Mouse (Mus musculus): ENCODE measurements at regions not wholly inside any gene's neighbourhood (a gene's known extent, or its start where the extent isn't known, plus 50 kb on each side); places are given as distances from the start of the nearest gene placed in this dataset.

GRCm38 (mm10) chr3:52802324-52802723 is 214.7 kb downstream of the Cog6 start:
- no peak for DNase-seq (ENCODE audit: low spot score in 2 of 2)

GRCm38 (mm10) chr3:52801446-52801845 is 215.6 kb downstream of the Cog6 start:
- no peak for DNase-seq (ENCODE audit: low spot score in 2 of 2)

- DNase-seq (ENCODE audit: low spot score in 2 of 2), result no peak
These were observed 216.4 kb downstream of the Cog6 start for GRCm38 (mm10) chr3:52800673-52801072.

GRCm38 (mm10) chr3:52797801-52798200 is 219.2 kb downstream of the Cog6 start:
- no peak for DNase-seq (ENCODE audit: low spot score in 2 of 2)

- no peak for DNase-seq (ENCODE audit: low spot score in 2 of 2)
These were observed 219.9 kb downstream of the Cog6 start for GRCm38 (mm10) chr3:52797164-52797563.

- no peak for DNase-seq (ENCODE audit: low spot score in 2 of 2)
These were observed 222.8 kb downstream of the Cog6 start for GRCm38 (mm10) chr3:52794218-52794617.

GRCm38 (mm10) chr3:52792801-52793200 is 224.2 kb downstream of the Cog6 start:
- no peak for DNase-seq (ENCODE audit: low spot score in 2 of 2)

GRCm38 (mm10) chr3:52792121-52792520 is 224.9 kb downstream of the Cog6 start:
- DNase-seq (ENCODE audit: low spot score in 2 of 2), result no peak

GRCm38 (mm10) chr3:52790942-52791341 is 226.1 kb downstream of the Cog6 start:
- no peak for DNase-seq (ENCODE audit: low spot score in 2 of 2)

GRCm38 (mm10) chr3:52787964-52788760 is 228.9 kb downstream of the Cog6 start:
- DNase-seq (ENCODE audit: low spot score in 2 of 2), result no peak

GRCm38 (mm10) chr3:52785595-52785994 is 231.4 kb downstream of the Cog6 start:
- no peak for DNase-seq (ENCODE audit: low spot score in 2 of 2)

GRCm38 (mm10) chr3:52784476-52784875 is 232.6 kb downstream of the Cog6 start:
- DNase-seq (ENCODE audit: low spot score in 2 of 2), result no peak

GRCm38 (mm10) chr3:52782576-52782975 is 234.5 kb downstream of the Cog6 start:
- no peak for DNase-seq (ENCODE audit: low spot score in 2 of 2)

- DNase-seq (ENCODE audit: low spot score in 2 of 2), result no peak
These were observed 235.5 kb downstream of the Cog6 start for GRCm38 (mm10) chr3:52781521-52781920.

- DNase-seq (ENCODE audit: low spot score in 2 of 2), result no peak
These were observed 236.7 kb downstream of the Cog6 start for GRCm38 (mm10) chr3:52780356-52780755.

- DNase-seq (ENCODE audit: low spot score in 2 of 2), result no peak
These were observed 241.2 kb downstream of the Cog6 start for GRCm38 (mm10) chr3:52775875-52776274.

- DNase-seq (ENCODE audit: low spot score in 2 of 2), result no peak
These were observed 241.9 kb downstream of the Cog6 start for GRCm38 (mm10) chr3:52775156-52775555.

GRCm38 (mm10) chr3:52774734-52775133 is 242.3 kb downstream of the Cog6 start:
- DNase-seq (ENCODE audit: low spot score in 2 of 2), result no peak

- no peak for DNase-seq (ENCODE audit: low spot score in 2 of 2)
These were observed 249.8 kb downstream of the Cog6 start for GRCm38 (mm10) chr3:52767276-52767675.

GRCm38 (mm10) chr3:52766841-52767240 is 250.2 kb downstream of the Cog6 start:
- DNase-seq (ENCODE audit: low spot score in 2 of 2), result no peak

GRCm38 (mm10) chr3:52764166-52764565 is 252.9 kb downstream of the Cog6 start:
- DNase-seq (ENCODE audit: low spot score in 2 of 2), result no peak

GRCm38 (mm10) chr3:52763660-52764059 is 253.4 kb downstream of the Cog6 start:
- DNase-seq (ENCODE audit: low spot score in 2 of 2), result no peak

GRCm38 (mm10) chr3:52762549-52762948 is 254.5 kb downstream of the Cog6 start:
- DNase-seq (ENCODE audit: low spot score in 2 of 2), result no peak

GRCm38 (mm10) chr3:52759846-52760245 is 257.2 kb downstream of the Cog6 start:
- no peak for DNase-seq (ENCODE audit: low spot score in 2 of 2)

Data from cerebellum, postnatal 4 days (tissue).